Mouse (Mus musculus): ENCODE measurements at regions not wholly inside any gene's neighbourhood (a gene's known extent, or its start where the extent isn't known, plus 50 kb on each side); places are given as distances from the start of the nearest gene placed in this dataset.

DNA sequence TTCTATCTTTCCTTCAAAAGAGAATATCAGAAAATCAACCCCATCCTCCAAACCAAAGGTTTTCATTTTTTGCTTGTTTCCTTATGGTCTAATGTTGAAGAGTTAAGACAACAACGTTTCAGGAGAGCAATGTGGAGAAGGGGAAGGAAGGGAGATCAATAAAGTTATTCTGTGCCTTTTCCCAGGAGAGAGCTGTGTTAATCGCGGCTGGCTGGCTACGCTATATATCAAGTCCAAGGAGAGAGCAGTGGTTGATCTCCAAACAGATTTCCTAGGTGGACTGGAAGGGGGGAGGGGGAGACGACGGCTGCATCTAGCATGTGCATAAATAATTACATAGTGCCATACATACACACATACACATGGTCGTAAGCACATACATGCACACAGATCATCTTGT, 404.3 kb upstream of the Ubash3b start:
- in situ Hi-C loops (cut with MboI), result no loop called here

DNA sequence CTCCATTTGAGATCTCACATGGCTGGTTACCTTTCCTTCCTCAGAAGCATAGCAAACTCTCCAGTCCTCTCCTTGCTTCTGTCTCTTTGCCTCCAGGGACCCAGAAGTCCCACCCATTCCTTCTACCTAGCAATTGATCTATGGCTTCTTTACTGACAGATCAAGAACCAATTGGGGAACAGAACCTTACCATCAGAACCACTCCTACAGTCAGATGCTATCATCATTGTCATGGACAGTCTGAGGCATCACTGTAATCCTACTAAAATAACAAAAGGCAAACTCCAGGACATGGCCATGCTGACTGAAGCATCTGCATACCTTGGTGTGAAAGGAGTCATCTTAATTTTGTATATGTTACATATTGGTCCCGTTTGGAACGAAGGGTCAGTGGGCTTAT, 401.9 kb upstream of the Ubash3b start:
- in situ Hi-C loops (cut with MboI), result no loop called here

GRCm38 (mm10) chr9:41558456-41558855, 397.0 kb upstream of the Ubash3b start:
- in situ Hi-C loops (cut with MboI), result no loop called here

- in situ Hi-C loops (cut with MboI), result no loop called here
Measured at GRCm38 (mm10) chr9:41556888-41557287, 395.4 kb upstream of the Ubash3b start.

DNA sequence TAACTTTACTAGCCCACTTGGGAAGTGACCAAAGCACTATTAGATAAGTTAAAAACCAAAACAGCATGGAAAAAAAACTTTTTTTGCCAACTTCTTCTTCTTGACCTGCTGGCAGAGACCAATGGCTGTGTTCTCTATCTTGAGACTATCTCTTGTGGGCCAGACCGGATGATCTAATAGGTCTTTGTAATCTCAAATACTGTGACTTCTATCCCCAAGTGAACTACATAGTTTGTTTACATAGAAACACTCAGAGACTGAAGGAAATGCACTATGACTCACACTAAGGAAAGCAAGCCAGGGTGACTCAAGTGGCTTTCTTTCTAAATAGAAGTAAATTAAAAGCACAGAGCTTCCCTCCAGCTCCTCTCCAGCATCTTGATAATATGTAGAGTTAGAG, 384.3 kb upstream of the Ubash3b start:
- in situ Hi-C loops (cut with MboI), result no loop called here

- in situ Hi-C loops (cut with MboI), result no loop called here
Measured at GRCm38 (mm10) chr9:41542511-41542910, 381.0 kb upstream of the Ubash3b start.

DNA sequence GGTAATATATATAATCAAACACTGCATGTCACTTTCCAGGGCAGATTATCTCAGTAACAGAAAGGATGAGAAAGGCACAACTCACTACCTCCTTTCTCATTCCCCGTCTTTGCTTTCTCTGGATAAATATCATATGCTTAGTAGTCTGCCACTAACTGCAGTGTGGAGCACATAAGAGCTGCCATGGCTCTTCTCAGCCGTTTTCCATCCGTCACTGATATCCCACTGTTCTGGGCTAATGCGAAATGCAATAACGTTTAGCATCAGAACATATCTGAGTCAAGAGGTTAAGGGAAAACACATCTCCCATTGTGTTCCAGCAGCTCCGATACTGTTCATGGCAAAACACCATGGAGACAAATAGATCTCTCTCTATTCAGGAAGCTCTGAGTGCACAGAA, 379.8 kb upstream of the Ubash3b start:
- in situ Hi-C loops (cut with MboI), result no loop called here

DNA sequence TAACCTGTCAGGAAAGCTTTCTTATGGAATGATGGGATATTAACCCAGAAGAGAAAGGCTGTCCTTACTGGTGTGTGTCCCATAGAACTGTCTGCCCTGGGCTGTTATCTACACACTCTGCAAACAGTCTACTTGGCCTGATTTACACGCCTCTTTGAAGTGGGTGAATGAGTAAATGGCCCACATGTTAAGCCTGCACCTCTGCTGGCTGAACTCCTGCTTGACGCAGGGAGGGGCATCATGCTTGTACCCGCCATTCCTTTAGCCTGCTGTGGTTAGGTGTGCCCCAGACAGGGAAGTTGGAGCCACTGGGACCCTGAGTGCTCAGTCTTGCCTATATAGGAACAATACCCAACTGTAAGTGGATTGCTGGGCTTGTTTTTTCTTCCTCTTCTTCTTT, 371.3 kb upstream of the Ubash3b start:
- in situ Hi-C loops (cut with MboI), result no loop called here

- in situ Hi-C loops (cut with MboI), result no loop called here
Measured at GRCm38 (mm10) chr9:41532290-41532689, 370.8 kb upstream of the Ubash3b start.

- in situ Hi-C loops (cut with MboI), result no loop called here
Measured at GRCm38 (mm10) chr9:41531596-41531995, 370.1 kb upstream of the Ubash3b start.

- in situ Hi-C loops (cut with MboI), result no loop called here
Measured at GRCm38 (mm10) chr9:41526126-41526525, 364.6 kb upstream of the Ubash3b start.

DNA sequence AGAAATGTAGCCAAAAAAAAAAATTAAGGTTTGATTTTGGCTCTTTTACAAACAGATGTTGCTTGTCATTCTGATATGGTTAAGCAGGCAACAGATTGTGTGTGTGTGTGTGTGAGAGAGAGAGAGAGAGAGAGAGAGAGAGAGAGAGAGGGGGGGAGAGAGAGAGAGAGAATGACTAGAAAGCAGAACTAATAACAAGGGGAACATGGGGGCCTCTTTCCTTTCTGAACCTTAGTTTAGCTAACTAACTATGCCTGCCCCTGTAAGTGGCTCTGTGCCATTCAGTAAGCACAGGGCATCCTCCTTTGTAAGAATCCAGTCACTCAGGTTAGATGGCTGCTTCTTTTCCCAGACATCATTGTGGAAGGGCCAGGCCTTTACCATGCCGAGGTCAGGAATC, 364.0 kb upstream of the Ubash3b start:
- in situ Hi-C loops (cut with MboI), result no loop called here

- in situ Hi-C loops (cut with MboI), result no loop called here
Measured at GRCm38 (mm10) chr9:41524591-41524990, 363.1 kb upstream of the Ubash3b start.

DNA sequence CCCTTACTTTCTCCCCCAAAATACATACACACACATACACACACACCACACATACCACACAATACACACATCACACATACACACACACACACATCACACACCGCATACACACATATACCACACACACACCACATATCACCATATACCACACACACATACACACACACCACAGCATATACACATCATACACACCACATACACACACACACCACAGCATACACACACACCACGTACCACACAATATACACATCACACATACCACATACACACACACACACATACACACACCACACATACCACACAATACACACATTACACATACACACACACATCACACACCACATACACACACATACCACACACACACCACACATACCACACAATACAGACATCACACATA, 362.5 kb upstream of the Ubash3b start:
- in situ Hi-C loops (cut with MboI), result no loop called here

- in situ Hi-C loops (cut with MboI), result no loop called here
Measured at GRCm38 (mm10) chr9:41522302-41522701, 360.8 kb upstream of the Ubash3b start.

- in situ Hi-C loops (cut with MboI), result no loop called here
Measured at GRCm38 (mm10) chr9:41517787-41518186, 356.3 kb upstream of the Ubash3b start.

- in situ Hi-C loops (cut with MboI), result no loop called here
Measured at GRCm38 (mm10) chr9:41517053-41517696, 355.7 kb upstream of the Ubash3b start.

GRCm38 (mm10) chr9:41515192-41515591, 353.7 kb upstream of the Ubash3b start:
- in situ Hi-C loops (cut with MboI), result no loop called here

DNA sequence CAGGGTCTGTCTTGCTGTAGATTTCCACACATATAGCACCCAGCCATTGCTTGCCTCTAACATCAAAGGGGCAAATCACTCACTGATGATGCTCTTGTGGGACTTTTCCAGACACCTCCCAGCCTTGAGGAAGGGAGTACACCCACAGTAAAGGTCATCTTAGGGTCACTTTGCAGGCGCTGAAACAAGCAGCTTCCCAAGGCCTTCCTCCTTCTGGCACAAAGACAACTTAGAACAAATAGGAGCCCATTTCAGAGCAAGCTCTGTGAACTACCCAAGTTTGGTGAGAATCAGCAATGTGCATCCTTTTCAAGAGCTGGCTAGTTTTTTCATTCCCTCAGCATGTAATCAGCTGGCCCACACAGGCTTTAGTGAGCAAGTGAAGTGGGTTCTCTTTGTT, 352.2 kb upstream of the Ubash3b start:
- in situ Hi-C loops (cut with MboI), result no loop called here

DNA sequence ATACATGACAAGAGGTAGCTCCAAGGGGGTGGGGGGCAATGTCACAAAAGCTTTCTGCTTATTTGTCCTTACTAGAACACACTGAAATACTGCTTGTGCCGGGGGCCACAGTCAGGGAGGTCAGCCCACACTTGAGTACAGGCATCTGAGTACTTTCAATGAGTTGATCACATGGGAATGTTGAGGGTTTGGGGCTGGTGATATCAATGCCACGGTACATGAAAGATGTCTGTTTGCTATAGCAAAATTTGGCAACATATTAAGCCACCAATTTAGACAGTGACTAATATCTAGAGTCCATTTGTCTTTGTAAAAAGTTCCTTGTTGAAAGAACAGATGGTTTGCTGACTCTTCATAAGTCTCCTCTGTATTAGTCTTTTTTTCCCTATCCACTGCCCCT, 348.1 kb upstream of the Ubash3b start:
- in situ Hi-C loops (cut with MboI), result no loop called here

DNA sequence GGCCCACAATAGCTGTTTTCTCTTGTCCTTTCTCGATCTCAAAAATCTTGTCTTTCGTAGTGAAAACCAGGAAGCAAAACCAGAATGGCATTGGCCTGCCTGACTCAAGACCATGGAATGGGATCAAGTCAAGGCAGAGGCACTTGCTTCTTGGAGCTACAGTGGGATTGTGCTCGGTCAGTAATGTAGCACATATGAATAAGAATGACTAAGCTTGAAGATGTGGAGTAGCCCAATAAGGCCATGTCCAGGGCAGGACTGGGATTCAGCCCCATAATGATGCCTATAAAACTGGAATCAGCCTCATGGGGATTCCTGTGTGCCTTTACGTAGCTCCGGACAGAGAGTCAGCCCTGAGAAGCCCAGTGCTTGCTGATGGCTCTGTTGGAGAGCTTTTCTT, 347.2 kb upstream of the Ubash3b start:
- in situ Hi-C loops (cut with MboI), result no loop called here

DNA sequence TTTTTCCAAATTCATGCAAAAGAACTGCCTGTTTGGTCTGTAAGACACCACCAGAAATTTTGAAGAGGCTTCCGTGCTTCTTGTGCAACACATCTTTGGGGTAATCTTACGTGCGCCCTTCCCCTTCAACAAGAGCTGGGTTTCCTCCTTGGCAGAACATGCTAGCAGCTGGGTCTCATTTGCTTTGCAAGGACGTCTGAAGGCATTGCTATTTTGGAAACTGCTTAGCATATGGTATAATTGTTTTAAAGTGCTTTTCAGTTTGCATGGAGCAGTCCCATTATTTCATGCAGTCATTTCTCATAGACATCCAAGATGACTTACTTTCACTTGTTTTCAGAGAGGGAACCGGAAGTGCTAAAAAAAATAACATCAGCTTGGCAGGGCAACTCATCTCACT, 336.8 kb upstream of the Ubash3b start:
- in situ Hi-C loops (cut with MboI), result no loop called here

- in situ Hi-C loops (cut with MboI), result no loop called here
Measured at GRCm38 (mm10) chr9:41490112-41490511, 328.6 kb upstream of the Ubash3b start.

DNA sequence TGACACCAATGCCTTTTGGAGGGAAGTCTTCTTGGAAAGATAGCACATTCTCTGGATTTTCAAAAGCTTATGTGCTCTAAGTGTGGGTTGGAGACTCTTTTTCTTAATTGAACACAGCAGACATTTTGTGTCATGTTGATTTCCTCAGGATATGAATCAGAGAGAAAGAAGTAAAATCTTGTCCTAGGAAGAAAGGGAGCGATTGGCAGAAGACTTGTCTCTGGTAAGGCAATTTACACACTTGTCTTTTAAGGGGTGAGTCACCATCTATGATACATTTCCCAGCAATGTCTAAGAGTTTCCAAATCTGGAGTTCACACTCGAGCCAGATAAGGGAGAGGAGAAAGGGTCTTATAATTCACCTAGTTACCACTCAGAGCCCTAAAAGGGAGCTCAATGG, 326.5 kb upstream of the Ubash3b start:
- in situ Hi-C loops (cut with MboI), result no loop called here

GRCm38 (mm10) chr9:41483218-41483617, 321.7 kb upstream of the Ubash3b start:
- in situ Hi-C loops (cut with MboI), result no loop called here
